Mouse (Mus musculus): Measurements from ENCODE around the gene Afap1. TPM values are rescaled to one million over a fixed set of nuclear protein-coding genes. Genes with fewer than 3 reads are reported as not detected.

Gene Afap1
- polyA plus RNA-seq, 1 experiment, result not detected

- 92% methylated on average over 6 of the region's 6 CpGs for WGBS
- TF ChIP-seq CTCF (IDR thresholded peaks at IDR 0.05; ENCODE audit: insufficient read depth, low read depth, low read length), result no peak
- no peak for TF ChIP-seq POLR2A (IDR thresholded peaks at IDR 0.05; ENCODE audit: insufficient read depth, low read depth, low read length)
- H3K4me3 ChIP-seq (ENCODE audit: insufficient read depth, low read depth, low read length), result no peak overlapping the region
- no peak overlapping the region for H3K27ac ChIP-seq (ENCODE audit: insufficient read depth, low read depth, low read length)
- H3K4me1 ChIP-seq (ENCODE audit: control insufficient read depth, insufficient read depth, low read length), result peaks cover 5% of the 10 kb centered on the region
Observed at GRCm38 (mm10) chr5:36041756-36042155, 148.6 kb downstream of the Afap1 start.

- no peak overlapping the region for H3K27ac ChIP-seq (ENCODE audit: insufficient read depth, low read depth, low read length)
- H3K4me3 ChIP-seq (ENCODE audit: insufficient read depth, low read depth, low read length), result no peak overlapping the region
- 97% methylated on average over 2 of the region's 2 CpGs for WGBS
- TF ChIP-seq POLR2A (IDR thresholded peaks at IDR 0.05; ENCODE audit: insufficient read depth, low read depth, low read length) (no peak), CTCF (IDR thresholded peaks at IDR 0.05; ENCODE audit: insufficient read depth, low read depth, low read length) (no peak)
- H3K4me1 ChIP-seq (ENCODE audit: control insufficient read depth, insufficient read depth, low read length), result peaks cover 5% of the 10 kb centered on the region
Observed at GRCm38 (mm10) chr5:36043154-36043553, 150.0 kb downstream of the Afap1 start.

Other genes starting within 250 kb of the Afap1 start
- not detected in 2 replicates for gene Htra3, start 213.5 kb upstream of the Afap1 start, polyA plus RNA-seq (2012; ENCODE audit: insufficient read depth, insufficient read length, low replicate concordance, missing spikeins)
- gene Sh3tc1, start 153.3 kb upstream of the Afap1 start, polyA plus RNA-seq (2012; ENCODE audit: insufficient read depth, insufficient read length, low replicate concordance, missing spikeins), result not detected in 2 replicates
- gene Ablim2, start 135.4 kb upstream of the Afap1 start, polyA plus RNA-seq (2012; ENCODE audit: insufficient read depth, insufficient read length, low replicate concordance, missing spikeins), result not detected in 2 replicates

All from olfactory bulb, adult 2 months (tissue).